Mouse (Mus musculus): Measurements from ENCODE around the gene Btbd19.

- TF ChIP-seq CTCF (IDR thresholded peaks at IDR 0.05; ENCODE audit: low read depth, low read length) (no peak), POLR2A (IDR thresholded peaks at IDR 0.05; ENCODE audit: extremely low read depth, insufficient read depth, low read length) (no peak)
These were observed 17.5 kb upstream of the Btbd19 start for GRCm38 (mm10) chr4:117143023-117143422.
